Mouse (Mus musculus) B cell, adult 2 months (primary cell): ENCODE results near the gene Serpina12.

Source experiments
- DNase-seq, 2 experiments: peaks; one replicate each; pipeline ENCODE4 v3.0.0; 2022

The Serpina12 gene

GRCm38 (mm10) chr12:104002569-104003237 lies 41.5 kb downstream of the Serpina12 start:
- no peak for DNase-seq

- no peak for DNase-seq
These were observed 43.6 kb downstream of the Serpina12 start for GRCm38 (mm10) chr12:104000594-104000993.

- DNase-seq = no peak
These were observed 44.6 kb downstream of the Serpina12 start for GRCm38 (mm10) chr12:103999611-104000010.

GRCm38 (mm10) chr12:103996513-103996912 lies 47.7 kb downstream of the Serpina12 start:
- no peak for DNase-seq

DNA sequence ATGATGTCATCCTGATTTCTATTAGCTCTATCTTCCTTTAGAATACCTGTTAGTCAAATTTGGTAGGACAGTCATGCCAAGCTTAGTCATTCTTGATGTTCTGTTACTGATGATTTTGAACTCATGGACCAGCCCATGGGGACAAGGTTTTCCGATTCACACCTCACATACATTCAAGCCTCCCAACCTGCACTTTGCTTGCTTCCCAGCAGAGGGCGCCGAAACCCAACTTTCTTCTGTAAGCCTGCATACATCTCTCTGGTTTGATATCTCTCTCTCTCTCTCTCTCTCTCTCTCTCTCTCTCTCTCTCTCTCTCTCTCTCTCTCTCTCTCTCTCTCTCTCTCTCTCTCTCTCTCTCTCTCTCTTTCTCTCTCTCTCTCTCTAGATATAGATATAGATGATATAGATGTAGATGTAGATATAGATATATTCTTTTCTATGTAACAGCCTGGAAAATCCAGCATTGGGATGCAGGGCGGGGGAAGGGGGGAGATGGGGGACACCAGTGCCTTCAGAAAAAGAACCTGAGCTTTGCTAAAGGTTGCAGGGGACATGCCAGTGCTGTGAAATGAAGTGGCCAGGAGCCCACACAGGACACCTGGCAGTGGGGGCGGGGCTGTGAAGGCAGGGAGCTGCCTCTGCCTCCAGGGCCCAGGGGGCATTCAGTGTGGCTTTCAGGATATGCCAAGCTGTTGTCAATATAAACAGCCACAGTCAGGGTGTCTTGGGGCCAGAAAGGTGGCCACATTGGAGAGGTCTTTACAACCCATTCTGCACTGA lies 48.8 kb downstream of the Serpina12 start:
- DNase-seq = peak; percentile 64 to 67

GRCm38 (mm10) chr12:103992945-103993344 lies 51.3 kb downstream of the Serpina12 start:
- DNase-seq = no peak

- no peak for DNase-seq
These were observed 54.4 kb downstream of the Serpina12 start, which contains the start of gene Serpina11 for GRCm38 (mm10) chr12:103989857-103990256. Gene Serpina11 (minus strand): TSS chr12:103989957.

DNA sequence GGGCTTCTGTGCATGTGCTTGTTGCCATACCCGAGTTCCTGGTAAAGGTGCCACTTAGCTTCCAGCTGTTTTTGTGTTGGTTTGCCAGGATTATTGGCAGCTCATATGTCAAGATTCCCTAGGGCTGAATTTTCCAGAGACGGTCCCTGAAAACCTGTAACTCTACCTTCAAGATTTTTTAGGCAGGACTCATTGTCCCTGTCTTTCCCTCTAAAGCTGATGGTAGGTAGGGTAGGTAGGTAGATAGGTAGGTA lies 54.8 kb downstream of the Serpina12 start:
- DNase-seq = no peak

DNA sequence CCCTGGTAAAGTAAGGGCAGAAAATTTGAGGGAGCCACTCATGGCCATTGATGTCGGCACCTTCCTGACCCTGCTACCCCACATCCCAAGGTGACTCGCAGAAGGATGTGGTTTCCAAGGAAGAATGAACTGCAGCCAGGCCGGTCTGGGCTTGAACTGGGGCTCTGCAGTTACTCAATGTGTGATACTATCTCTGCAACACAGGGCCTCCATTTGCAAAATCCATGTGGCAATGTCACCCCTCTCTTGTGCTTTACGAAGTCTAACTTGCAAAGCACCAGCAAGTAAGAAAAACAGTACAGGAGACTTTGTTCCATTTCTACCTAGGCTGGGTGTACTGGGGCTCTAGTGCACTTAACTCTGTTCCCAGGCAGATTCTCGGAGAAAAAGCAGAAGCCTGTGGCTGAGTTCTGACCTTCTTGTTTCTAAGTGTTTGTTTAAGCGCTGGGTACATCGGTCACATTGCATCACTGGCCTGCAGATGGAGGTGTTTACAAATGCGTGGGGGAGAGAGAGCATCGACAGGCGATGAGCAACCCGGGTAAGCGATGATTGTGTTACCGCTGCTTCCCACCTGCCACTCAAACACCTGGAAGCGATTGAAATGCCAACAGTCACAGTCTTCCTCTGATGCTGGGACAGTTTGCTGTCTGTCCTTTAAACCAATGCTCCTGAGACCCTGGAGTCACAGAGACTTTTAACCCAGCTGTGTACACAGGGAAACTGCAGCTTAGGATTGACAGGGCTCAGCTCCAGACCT lies 55.3 kb downstream of the Serpina12 start:
- DNase-seq = no peak

- no peak for DNase-seq
These were observed 58.4 kb downstream of the Serpina12 start for GRCm38 (mm10) chr12:103985868-103986267.

DNA sequence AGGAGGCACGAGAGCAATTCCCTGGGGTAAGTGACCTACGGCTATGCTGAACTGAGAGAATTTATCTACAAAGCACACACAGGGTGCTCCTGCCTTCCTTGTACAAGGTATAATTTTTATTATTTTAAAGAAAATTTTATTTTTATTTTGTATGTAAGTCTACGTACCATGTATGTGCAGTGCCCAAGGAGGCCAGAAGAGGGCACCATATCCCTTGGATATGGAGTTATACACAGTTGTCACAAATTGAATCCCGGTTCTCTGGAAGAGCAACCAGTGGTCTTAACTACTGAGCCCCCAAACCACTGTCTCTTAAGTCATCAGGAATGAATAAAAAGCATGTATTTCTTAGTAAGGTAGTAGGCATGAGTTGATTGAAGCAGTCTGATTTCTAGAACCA lies 59.3 kb downstream of the Serpina12 start:
- peak; percentile 23 to 35 for DNase-seq

- no peak for DNase-seq
These were observed 62.4 kb downstream of the Serpina12 start for GRCm38 (mm10) chr12:103981646-103982360.
